Mouse (Mus musculus) testis, adult 2 months (tissue): ENCODE measurements around the gene Ddrgk1. TPM values are rescaled to one million over a fixed set of nuclear protein-coding genes. Genes with fewer than 3 reads are reported as not detected.
"Not testable (repeated sequence)": the region's sequence is repeated elsewhere in the genome, so short reads cannot be mapped to it uniquely, and the experiment has no call there.

Source experiments
- H3K27ac ChIP-seq: fragments of 200-500 bp; 2 replicates; pipeline ENCODE4 v1.5.1; 2012; ENCODE audit warnings: low read depth, low read length; ENCODE audit not compliant: control insufficient read depth, insufficient read depth
- H3K27me3 ChIP-seq: fragments of 200-500 bp; 2 replicates; pipeline ENCODE4 v1.6.1; 2012; ENCODE audit warnings: mild to moderate bottlenecking, low read length, moderate library complexity; ENCODE audit not compliant: control insufficient read depth, insufficient read depth
- H3K36me3 ChIP-seq: fragments of 200-500 bp; 2 replicates; pipeline ENCODE4 v1.6.1; 2012; ENCODE audit warnings: mild to moderate bottlenecking, low read length; ENCODE audit not compliant: control insufficient read depth, insufficient read depth
- H3K4me1 ChIP-seq: fragments of 200-500 bp; 2 replicates; pipeline ENCODE4 v1.6.1; 2012; ENCODE audit warnings: low read length; ENCODE audit not compliant: control insufficient read depth, insufficient read depth
- H3K4me3 ChIP-seq: fragments of 200-500 bp; 2 replicates; pipeline ENCODE4 v1.5.1; 2012; ENCODE audit warnings: low read depth, mild to moderate bottlenecking, low read length, moderate library complexity, mixed read lengths; ENCODE audit not compliant: control insufficient read depth
- CTCF ChIP-seq: fragments of 200-500 bp; IDR thresholded peaks from 2 replicates; pipeline ENCODE4 v1.5.1; 2012; ENCODE audit warnings: low read depth, mild to moderate bottlenecking, inconsistent platforms, low read length, moderate library complexity; ENCODE audit not compliant: control insufficient read depth, insufficient read depth, insufficient replicate concordance
- POLR2A ChIP-seq: fragments of 200-500 bp; IDR thresholded peaks from 2 replicates; pipeline ENCODE4 v1.6.1; 2012; ENCODE audit warnings: low read depth, mild to moderate bottlenecking, inconsistent platforms, low read length, moderate library complexity; ENCODE audit not compliant: control insufficient read depth
- polyA plus RNA-seq: library from polyadenylated mRNA; depleted of rRNA; stranded (reverse); fragments of >200 nt; gene quantifications from 2 replicates; pipeline ENCODE4 v1.2.3, GENCODE M21; 2012

Gene Ddrgk1
- polyA plus RNA-seq, 1 experiment = 31.0 TPM

- Histone ChIP-seq H3K4me3 (no peak overlapping the region), H3K4me1 (no peaks in the 10 kb centered on the region), H3K27me3 (no peaks in the 10 kb centered on the region), H3K36me3 (no peaks in the 10 kb centered on the region; the same call in 1 of the 2 replicates), H3K27ac (no peak overlapping the region)
- TF ChIP-seq CTCF = no peak
These were observed 8.7 kb downstream of the Ddrgk1 start for GRCm38 (mm10) chr2:130655660-130656339.

GRCm38 (mm10) chr2:130653760-130654159 lies 10.7 kb downstream of the Ddrgk1 start:
- H3K27ac ChIP-seq = no peak overlapping the region
- TF ChIP-seq CTCF = no peak
- no peak for TF ChIP-seq POLR2A
- no peaks in the 10 kb centered on the region; the same call in 1 of the 2 replicates for H3K36me3 ChIP-seq
- H3K4me1 ChIP-seq = no peaks in the 10 kb centered on the region
- H3K27me3 ChIP-seq = no peaks in the 10 kb centered on the region
- H3K4me3 ChIP-seq = no peak overlapping the region

- H3K27me3 ChIP-seq = no peaks in the 10 kb centered on the region
- H3K36me3 ChIP-seq = no peaks in the 10 kb centered on the region
- no peak overlapping the region for H3K4me3 ChIP-seq
- no peaks in the 10 kb centered on the region for H3K4me1 ChIP-seq
- no peak for TF ChIP-seq CTCF
- no peak overlapping the region for H3K27ac ChIP-seq
These were observed 11.2 kb downstream of the Ddrgk1 start for GRCm38 (mm10) chr2:130653303-130653702.

GRCm38 (mm10) chr2:130649028-130649427 lies 15.4 kb downstream of the Ddrgk1 start:
- H3K27ac ChIP-seq, H3K4me3 ChIP-seq, H3K27me3 ChIP-seq, H3K4me1 ChIP-seq, H3K36me3 ChIP-seq: not testable (repeated sequence)

GRCm38 (mm10) chr2:130645198-130645597 lies 19.3 kb downstream of the Ddrgk1 start:
- no peak for TF ChIP-seq POLR2A

GRCm38 (mm10) chr2:130642684-130643369 lies 21.6 kb downstream of the Ddrgk1 start, which contains the start of gene Lzts3:
TSS of gene Lzts3 (minus strand) at chr2:130642803.
- Histone ChIP-seq H3K4me1 (peaks cover 10% of the 10 kb centered on the region), H3K4me3 (peak within 1 kb of the TSS; percentile 87), H3K36me3 (no peaks in the 10 kb centered on the region), H3K27ac (no peak within 1 kb of the TSS), H3K27me3 (no peaks in the 10 kb centered on the region)
- TF ChIP-seq POLR2A (peak; percentile 42; the same call in 1 of the 2 replicates), CTCF (no peak)

More at GRCm38 (mm10) chr2:130645198-130645597, 19.3 kb downstream of the Ddrgk1 start:
- Histone ChIP-seq H3K27ac (no peak overlapping the region), H3K27me3 (no peaks in the 10 kb centered on the region), H3K4me3 (no peak overlapping the region), H3K36me3 (no peaks in the 10 kb centered on the region), H3K4me1 (peaks cover 9% of the 10 kb centered on the region)

- Histone ChIP-seq H3K4me3 (peak overlapping the region; percentile 87), H3K27ac (no peak overlapping the region), H3K4me1 (peaks cover 12% of the 10 kb centered on the region)
These were observed 22.2 kb downstream of the Ddrgk1 start for GRCm38 (mm10) chr2:130642197-130642660.

More at GRCm38 (mm10) chr2:130642197-130642660, 22.2 kb downstream of the Ddrgk1 start:
- Histone ChIP-seq H3K36me3 (no peaks in the 10 kb centered on the region), H3K27me3 (no peaks in the 10 kb centered on the region)
- TF ChIP-seq POLR2A = no peak
- TF ChIP-seq CTCF = no peak
